Mouse (Mus musculus) hindbrain, embryonic 10.5 days (tissue): ENCODE measurements around the gene Snd1. TPM values are rescaled to one million over a fixed set of nuclear protein-coding genes. Genes with fewer than 3 reads are reported as not detected.
A peak's percentile ranks its signal among the peaks of the same experiment; 100 is the strongest.

Source experiments
- DNase-seq: peaks from one replicate; pipeline ENCODE4 v3.0.0-alpha.2; 2017; ENCODE audit warnings: low spot score
- H3K27ac ChIP-seq: fragments of 300-500 bp; sonication (generic); 2 replicates; pipeline ENCODE4 v1.5.1; 2016; ENCODE audit warnings: mild to moderate bottlenecking, moderate library complexity
- H3K27me3 ChIP-seq: fragments of 300-500 bp; sonication (generic); 2 replicates; pipeline ENCODE4 v1.6.1; 2016; ENCODE audit warnings: mild to moderate bottlenecking; ENCODE audit not compliant: poor library complexity, insufficient read depth, severe bottlenecking
- H3K36me3 ChIP-seq: fragments of 300-500 bp; sonication (generic); 2 replicates; pipeline ENCODE4 v1.6.1; 2016; ENCODE audit warnings: mild to moderate bottlenecking, moderate library complexity
- H3K4me1 ChIP-seq: fragments of 300-500 bp; sonication (generic); replicated peaks from 2 replicates; pipeline ENCODE4 v1.6.1; 2016; ENCODE audit warnings: mild to moderate bottlenecking
- H3K4me3 ChIP-seq: fragments of 300-500 bp; sonication (generic); 2 replicates; pipeline ENCODE4 v1.5.1; 2016; ENCODE audit warnings: mild to moderate bottlenecking, moderate library complexity
- H3K9me3 ChIP-seq: fragments of 300-500 bp; sonication (generic); 2 replicates; pipeline ENCODE4 v1.6.1; 2016; ENCODE audit warnings: mild to moderate bottlenecking, moderate library complexity
- WGBS: fragments of 180-500 bp; shearing (Covaris S2); methylation state at CpG from one replicate; pipeline ENCODE4 v1.1.7; 2016; 5-methylcytosine and 5-hydroxymethylcytosine counted together
- polyA plus RNA-seq: library from polyadenylated mRNA; unstranded; fragments of >200 nt; fragmentation: Nextera tagmentation; extraction: Ambion mirVana; gene quantifications from 2 replicates; pipeline ENCODE4 v1.2.1, GENCODE M21; 2016

The Snd1 gene
- polyA plus RNA-seq, 1 experiment from 2014 or later: 117 TPM

DNA sequence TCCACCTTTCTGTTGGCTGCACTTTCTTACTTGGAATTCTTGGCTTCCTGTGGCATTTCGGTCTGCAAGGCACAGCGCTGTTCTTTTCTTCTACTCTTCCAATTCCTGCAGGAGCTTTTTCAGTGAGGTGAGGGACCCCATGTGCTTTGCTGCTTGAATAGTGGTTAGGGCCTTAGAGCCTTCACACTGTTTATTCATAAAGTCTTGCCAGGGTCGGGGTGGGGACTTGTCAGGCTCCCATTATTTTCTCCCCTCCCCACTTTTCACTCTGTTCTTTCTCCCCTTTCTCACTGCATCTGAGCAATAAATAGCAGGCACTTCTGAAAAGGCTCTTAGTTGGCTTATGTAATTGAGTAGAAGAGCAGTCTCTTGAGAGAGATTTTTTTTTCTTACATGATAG lies 143.4 kb downstream of the Snd1 start:
- H3K4me3 ChIP-seq: no peak overlapping the region
- no peak overlapping the region; the same call in 1 of the 2 replicates for H3K27ac ChIP-seq
- peaks cover 35% of the 10 kb centered on the region for H3K4me1 ChIP-seq
- H3K27me3 ChIP-seq: no peaks in the 10 kb centered on the region
- H3K36me3 ChIP-seq: no peaks in the 10 kb centered on the region
- 65% methylated on average over 3 of the region's 3 CpGs for WGBS
- DNase-seq: no peak
- no peaks in the 10 kb centered on the region for H3K9me3 ChIP-seq

- Histone ChIP-seq H3K27me3 (no peaks in the 10 kb centered on the region), H3K36me3 (no peaks in the 10 kb centered on the region), H3K4me3 (no peak overlapping the region), H3K9me3 (no peaks in the 10 kb centered on the region), H3K4me1 (peaks cover 35% of the 10 kb centered on the region), H3K27ac (peak overlapping the region; percentile 2; the same call in 1 of the 2 replicates)
- WGBS: 70% methylated on average over 7 of the region's 7 CpGs
- DNase-seq: no peak
Observed at GRCm38 (mm10) chr6:28618751-28619153, 143.8 kb downstream of the Snd1 start.

GRCm38 (mm10) chr6:28621431-28621830 lies 146.5 kb downstream of the Snd1 start:
- no peak for DNase-seq
- H3K27me3 ChIP-seq: no peaks in the 10 kb centered on the region
- peaks cover 6% of the 10 kb centered on the region; the same call in 1 of the 2 replicates for H3K36me3 ChIP-seq
- peaks cover 26% of the 10 kb centered on the region for H3K4me1 ChIP-seq
- no peaks in the 10 kb centered on the region for H3K9me3 ChIP-seq
- no peak overlapping the region for H3K27ac ChIP-seq
- WGBS: 90% methylated on average over 4 of the region's 4 CpGs
- no peak overlapping the region for H3K4me3 ChIP-seq

DNA sequence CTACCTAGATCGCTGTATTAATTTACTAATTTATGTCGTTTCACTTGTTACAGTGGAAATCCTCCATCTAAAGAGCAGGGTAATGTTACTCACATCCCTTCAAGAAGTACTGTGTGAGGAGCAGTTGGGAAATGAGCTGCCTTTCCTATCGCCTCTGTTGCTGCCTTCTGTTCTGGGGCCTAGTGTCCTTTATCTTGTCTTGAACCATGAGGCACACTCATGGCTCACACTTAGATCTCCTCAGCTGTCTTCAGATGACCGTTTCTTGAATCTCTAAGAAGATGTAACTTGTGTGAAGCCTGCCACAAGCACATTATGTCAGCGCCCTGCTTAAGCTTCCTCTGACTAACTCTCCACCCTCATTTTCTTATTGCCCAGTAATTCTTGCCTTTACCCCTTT lies 147.0 kb downstream of the Snd1 start:
- no peaks in the 10 kb centered on the region for H3K27me3 ChIP-seq
- 88% methylated on average over 5 of the region's 5 CpGs for WGBS
- no peaks in the 10 kb centered on the region for H3K9me3 ChIP-seq
- no peak overlapping the region for H3K4me3 ChIP-seq
- peaks cover 26% of the 10 kb centered on the region for H3K4me1 ChIP-seq
- H3K27ac ChIP-seq: no peak overlapping the region
- H3K36me3 ChIP-seq: peaks cover 7% of the 10 kb centered on the region; the same call in 1 of the 2 replicates
- no peak for DNase-seq

GRCm38 (mm10) chr6:28622522-28622921 lies 147.6 kb downstream of the Snd1 start:
- Histone ChIP-seq H3K4me3 (no peak overlapping the region), H3K9me3 (no peaks in the 10 kb centered on the region), H3K4me1 (peaks cover 26% of the 10 kb centered on the region), H3K27me3 (no peaks in the 10 kb centered on the region), H3K36me3 (peaks cover 7% of the 10 kb centered on the region; the same call in 1 of the 2 replicates), H3K27ac (no peak overlapping the region)
- DNase-seq: no peak
- WGBS: 82% methylated on average over 6 of the region's 6 CpGs

GRCm38 (mm10) chr6:28622963-28623362 lies 148.0 kb downstream of the Snd1 start:
- no peaks in the 10 kb centered on the region for H3K27me3 ChIP-seq
- no peaks in the 10 kb centered on the region for H3K9me3 ChIP-seq
- H3K4me1 ChIP-seq: peaks cover 22% of the 10 kb centered on the region
- no peak overlapping the region for H3K4me3 ChIP-seq
- WGBS: 79% methylated on average over 3 of the region's 3 CpGs
- peaks cover 7% of the 10 kb centered on the region; the same call in 1 of the 2 replicates for H3K36me3 ChIP-seq
- no peak for DNase-seq
- no peak overlapping the region for H3K27ac ChIP-seq

DNA sequence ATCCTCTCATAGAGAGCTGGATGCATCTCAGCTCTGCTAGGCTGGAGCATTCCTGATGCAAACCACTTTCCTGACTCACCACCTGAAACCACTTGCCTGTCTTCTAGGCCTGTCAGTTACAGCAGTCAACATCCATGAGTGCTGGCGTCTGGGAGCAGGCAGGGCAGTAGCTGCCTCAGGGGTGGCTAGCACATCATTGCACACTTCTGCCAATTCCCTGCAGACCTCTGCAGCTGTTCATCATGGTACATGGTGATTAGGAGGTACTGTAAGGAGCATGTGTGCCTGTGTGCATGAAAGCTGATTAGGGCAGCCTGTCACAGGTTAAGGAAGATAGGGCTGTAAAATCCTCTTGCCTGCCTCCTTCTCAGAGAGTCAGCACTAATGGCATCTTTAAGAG lies 153.5 kb downstream of the Snd1 start:
- H3K27ac ChIP-seq: no peak overlapping the region
- no peak for DNase-seq
- no peaks in the 10 kb centered on the region for H3K27me3 ChIP-seq
- H3K36me3 ChIP-seq: peaks cover 12% of the 10 kb centered on the region; the same call in 1 of the 2 replicates
- H3K4me3 ChIP-seq: no peak overlapping the region
- 58% methylated on average over 1 of the region's 1 CpGs for WGBS
- H3K9me3 ChIP-seq: no peaks in the 10 kb centered on the region
- peaks cover 21% of the 10 kb centered on the region for H3K4me1 ChIP-seq

GRCm38 (mm10) chr6:28629866-28630265 lies 154.9 kb downstream of the Snd1 start:
- H3K36me3 ChIP-seq: peaks cover 12% of the 10 kb centered on the region; the same call in 1 of the 2 replicates
- no peak overlapping the region for H3K4me3 ChIP-seq
- H3K27ac ChIP-seq: no peak overlapping the region
- peaks cover 25% of the 10 kb centered on the region for H3K4me1 ChIP-seq
- no peaks in the 10 kb centered on the region for H3K9me3 ChIP-seq
- H3K27me3 ChIP-seq: no peaks in the 10 kb centered on the region
- WGBS: 50% methylated on average over 2 of the region's 2 CpGs
- no peak for DNase-seq

DNA sequence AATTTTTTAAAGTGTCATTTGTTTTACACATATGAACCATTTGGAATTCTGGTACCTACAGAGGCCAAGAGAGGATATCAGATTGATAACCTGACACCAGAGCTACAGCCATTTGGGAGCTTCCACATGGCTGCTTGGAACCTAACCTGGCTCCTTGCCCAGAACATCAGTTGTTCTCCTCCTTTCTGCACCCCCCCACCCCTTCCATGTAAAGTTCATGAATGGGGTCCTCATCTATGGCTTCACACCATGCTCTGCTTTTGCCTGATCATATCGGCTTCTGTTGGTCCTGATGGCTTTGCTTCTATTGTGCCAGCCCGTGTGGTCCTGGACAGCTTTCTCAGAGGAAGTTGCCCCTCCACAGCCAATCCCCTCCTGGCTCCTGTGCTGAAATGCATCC lies 156.0 kb downstream of the Snd1 start:
- WGBS: 88% methylated on average over 2 of the region's 2 CpGs
- Histone ChIP-seq H3K9me3 (no peaks in the 10 kb centered on the region), H3K36me3 (peaks cover 11% of the 10 kb centered on the region; the same call in 1 of the 2 replicates), H3K4me3 (no peak overlapping the region), H3K27ac (no peak overlapping the region), H3K4me1 (peaks cover 28% of the 10 kb centered on the region), H3K27me3 (no peaks in the 10 kb centered on the region)
- no peak for DNase-seq

DNA sequence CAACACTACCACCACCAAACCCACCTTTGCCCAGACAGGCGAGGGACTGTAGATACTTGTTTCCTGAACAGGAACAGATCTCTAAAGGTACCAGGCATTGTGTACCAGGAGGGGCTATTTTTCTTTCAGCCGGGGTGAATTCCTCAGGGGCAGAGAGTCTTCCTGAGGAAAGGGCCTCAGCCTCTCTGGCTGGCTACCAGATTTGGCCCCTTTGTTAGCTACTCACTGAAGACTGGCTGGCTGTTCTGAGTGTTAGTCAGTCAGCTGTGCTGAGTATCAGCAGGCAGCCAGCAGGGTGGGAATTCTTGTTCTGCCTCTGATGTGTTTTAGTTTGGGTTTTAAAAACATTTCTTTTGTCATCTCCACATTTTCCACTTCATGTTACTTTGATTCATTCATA lies 158.2 kb downstream of the Snd1 start:
- peak overlapping the region; percentile 2; the same call in 1 of the 2 replicates for H3K27ac ChIP-seq

DNA sequence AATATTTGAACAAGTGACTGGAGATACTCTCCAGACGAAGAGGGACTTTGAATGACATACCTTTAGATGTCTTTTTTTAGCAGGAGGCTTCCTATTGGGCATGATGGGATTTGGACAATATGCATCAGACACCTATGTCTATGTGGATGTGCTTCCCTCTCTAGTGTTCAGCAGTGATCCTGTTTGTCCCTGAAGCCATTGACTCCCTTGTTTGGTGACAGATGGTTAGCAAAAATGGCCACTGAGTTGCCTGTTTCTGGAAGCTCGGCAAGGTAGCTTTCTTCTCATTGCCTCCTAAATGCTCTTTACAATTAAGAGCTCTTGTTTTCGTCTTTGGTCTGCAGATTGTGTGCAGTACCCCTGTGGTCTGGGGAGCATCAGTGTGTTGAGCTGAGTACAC lies 158.7 kb downstream of the Snd1 start:
- no peak overlapping the region for H3K27ac ChIP-seq
- 67% methylated on average over 3 of the region's 3 CpGs for WGBS

More for the DNA sequence above, 158.2 kb downstream of the Snd1 start:
- DNase-seq: no peak
- Histone ChIP-seq H3K4me3 (no peak overlapping the region), H3K36me3 (0 out of 2 replicates have a peak, but pooled peaks cover 3% of the 10 kb centered on the region), H3K9me3 (no peaks in the 10 kb centered on the region), H3K27me3 (no peaks in the 10 kb centered on the region), H3K4me1 (peaks cover 28% of the 10 kb centered on the region)
- 56% methylated on average over 2 of the region's 2 CpGs for WGBS

DNA sequence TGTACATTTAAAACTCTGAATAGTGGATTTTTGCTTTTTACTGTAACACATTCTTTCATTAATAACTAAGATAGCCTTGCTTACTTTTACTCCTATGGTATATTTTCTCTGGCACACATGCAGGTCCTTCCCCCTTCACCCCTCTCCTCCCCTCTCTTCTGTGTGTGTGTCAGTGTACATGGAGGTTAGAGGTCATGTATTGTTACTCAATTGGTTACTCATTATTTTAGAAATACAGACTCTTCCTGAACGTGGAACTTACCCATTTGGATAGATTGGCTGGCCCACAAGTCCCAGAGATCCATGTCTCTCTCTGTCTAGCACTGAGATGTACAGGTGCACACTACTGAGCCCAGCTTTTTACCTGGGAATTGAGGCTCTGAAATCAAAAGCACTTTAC lies 160.2 kb downstream of the Snd1 start:
- no peaks in the 10 kb centered on the region for H3K9me3 ChIP-seq
- WGBS: 63% methylated on average over 1 of the region's 1 CpGs
- DNase-seq: no peak
- H3K27ac ChIP-seq: no peak overlapping the region
- no peak overlapping the region for H3K4me3 ChIP-seq
- no peaks in the 10 kb centered on the region for H3K27me3 ChIP-seq
- no peaks in the 10 kb centered on the region for H3K36me3 ChIP-seq
- peaks cover 20% of the 10 kb centered on the region for H3K4me1 ChIP-seq

More for the DNA sequence above, 158.7 kb downstream of the Snd1 start:
- H3K27me3 ChIP-seq: no peaks in the 10 kb centered on the region
- no peaks in the 10 kb centered on the region for H3K9me3 ChIP-seq
- no peak overlapping the region for H3K4me3 ChIP-seq
- peaks cover 29% of the 10 kb centered on the region for H3K4me1 ChIP-seq
- no peak for DNase-seq
- no peaks in the 10 kb centered on the region for H3K36me3 ChIP-seq

GRCm38 (mm10) chr6:28635531-28636348 lies 160.8 kb downstream of the Snd1 start:
- Histone ChIP-seq H3K36me3 (no peaks in the 10 kb centered on the region), H3K4me3 (no peak overlapping the region), H3K4me1 (peaks cover 20% of the 10 kb centered on the region), H3K9me3 (no peaks in the 10 kb centered on the region), H3K27ac (no peak overlapping the region), H3K27me3 (no peaks in the 10 kb centered on the region)
- WGBS: 79% methylated on average over 6 of the region's 6 CpGs
- no peak for DNase-seq
